Mouse (Mus musculus): Measurements from ENCODE around the gene Zar1l.

Zar1l gene

DNA sequence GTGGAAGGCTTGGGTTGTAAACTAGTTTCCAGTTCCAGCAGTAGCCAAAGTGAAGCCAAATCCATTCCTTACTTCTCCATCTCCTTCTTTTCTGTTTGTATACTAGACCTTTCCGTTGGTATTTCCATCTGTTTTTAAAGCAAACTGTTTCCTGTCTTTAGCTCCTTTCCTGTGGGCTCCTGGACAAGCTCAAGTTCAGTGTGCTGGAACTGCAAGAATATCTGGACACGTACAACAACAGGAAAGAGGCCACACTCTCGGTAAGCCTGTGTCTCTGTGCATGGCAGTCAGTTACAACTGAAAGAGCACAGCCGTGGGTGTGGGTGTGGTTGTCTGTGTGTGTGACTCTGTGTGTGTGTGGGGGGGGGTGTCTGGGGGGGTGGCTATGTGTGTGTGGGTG is 39.4 kb downstream of the Zar1l start:
- DNase-seq: no peak

DNA sequence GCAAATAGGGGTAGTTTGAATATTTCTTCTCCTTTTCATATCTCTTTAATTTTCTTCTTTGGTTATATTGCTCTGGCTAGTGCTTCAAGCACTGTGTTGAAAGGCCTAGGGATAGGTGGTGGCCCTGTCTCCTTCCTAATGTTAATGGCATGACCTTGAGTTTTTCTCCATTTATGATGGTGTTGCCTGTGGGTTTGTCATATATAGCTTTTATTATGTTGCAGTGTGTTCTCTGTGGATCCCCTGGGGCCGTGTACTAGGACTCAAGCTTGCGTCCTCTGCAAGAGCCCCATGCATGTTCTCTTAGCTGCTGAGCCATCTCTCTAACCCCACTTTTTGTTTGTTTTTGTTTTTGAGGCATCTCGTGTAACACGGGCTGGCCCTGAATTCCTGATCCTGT is 40.6 kb downstream of the Zar1l start:
- DNase-seq: no peak

DNA sequence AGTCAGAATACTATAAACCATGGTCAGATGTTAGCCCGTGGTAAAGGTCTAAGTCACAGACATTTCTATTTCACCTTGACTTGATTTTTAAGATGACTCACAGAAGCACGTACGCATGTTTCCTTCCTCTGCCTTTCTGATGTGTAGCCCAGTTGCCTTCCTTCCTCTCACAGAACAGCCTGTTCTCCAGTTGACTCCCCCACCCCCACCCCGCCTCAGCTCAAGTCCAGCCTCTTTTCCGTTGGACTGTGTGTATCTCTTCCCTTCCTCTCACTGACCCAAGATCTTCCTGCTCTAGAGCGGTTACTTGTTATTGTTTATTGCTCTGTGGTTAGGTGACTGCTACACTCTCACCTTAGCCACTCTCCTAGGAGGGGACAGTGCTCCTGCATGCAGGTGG is 49.5 kb downstream of the Zar1l start:
- no peak for DNase-seq

DNA sequence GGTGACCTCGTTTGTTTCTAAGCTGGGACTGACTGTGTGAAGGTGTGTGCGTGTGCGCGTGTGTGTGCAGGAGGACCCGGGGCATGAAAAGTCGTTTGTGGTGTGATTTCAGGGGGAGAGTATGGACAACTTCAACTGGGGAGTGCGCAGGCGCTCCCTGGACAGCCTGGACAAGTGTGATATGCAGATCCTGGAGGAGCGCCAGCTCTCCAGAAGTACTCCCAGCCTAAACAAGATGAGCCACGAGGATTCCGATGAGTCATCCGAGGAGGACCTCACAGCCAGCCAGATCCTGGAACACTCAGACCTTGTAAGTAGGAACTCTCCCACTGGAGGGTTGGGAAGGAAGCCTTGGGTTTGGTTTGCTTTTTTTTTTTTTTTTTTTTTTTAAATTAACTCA is 51.8 kb downstream of the Zar1l start:
- peak; percentile 64 for DNase-seq

DNA sequence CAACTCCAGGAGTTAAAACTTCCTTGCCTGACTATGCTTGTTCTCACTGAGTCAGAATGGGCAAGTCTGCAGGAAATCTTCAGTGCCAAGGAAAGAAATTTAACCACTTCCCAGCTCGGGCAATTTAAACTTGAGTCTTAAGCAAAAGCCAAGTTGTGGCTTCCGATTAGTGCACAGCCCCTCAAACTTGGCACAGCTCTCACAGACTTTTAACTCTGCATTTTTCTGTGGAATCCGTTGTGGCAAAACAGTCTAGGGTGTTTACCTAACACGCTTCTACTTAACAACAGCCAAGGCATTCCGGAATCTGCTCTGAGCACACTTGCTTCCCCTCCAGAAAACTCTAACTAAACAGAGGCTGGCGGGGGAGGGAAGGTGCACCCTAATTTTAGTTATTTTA is 52.7 kb downstream of the Zar1l start:
- DNase-seq: no peak

DNA sequence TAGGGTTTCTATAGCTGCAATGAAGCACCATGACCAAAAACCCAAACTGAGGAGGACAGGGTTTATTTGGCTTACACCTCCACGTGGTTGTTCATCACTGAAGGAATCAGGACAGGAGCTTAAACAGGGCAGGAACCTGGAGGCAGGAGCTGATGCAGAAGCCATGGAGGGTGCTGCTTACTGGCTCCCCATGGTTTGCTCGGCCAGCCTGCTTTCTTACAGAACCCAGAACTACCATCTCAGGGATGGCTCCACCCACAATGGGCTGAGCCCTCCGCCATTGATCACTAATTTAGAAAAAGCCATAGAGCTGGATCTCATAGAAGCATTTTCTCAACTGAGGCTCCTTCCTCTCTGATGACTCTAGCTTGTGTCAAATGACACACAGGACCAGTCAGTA is 53.2 kb downstream of the Zar1l start:
- no peak for DNase-seq

DNA sequence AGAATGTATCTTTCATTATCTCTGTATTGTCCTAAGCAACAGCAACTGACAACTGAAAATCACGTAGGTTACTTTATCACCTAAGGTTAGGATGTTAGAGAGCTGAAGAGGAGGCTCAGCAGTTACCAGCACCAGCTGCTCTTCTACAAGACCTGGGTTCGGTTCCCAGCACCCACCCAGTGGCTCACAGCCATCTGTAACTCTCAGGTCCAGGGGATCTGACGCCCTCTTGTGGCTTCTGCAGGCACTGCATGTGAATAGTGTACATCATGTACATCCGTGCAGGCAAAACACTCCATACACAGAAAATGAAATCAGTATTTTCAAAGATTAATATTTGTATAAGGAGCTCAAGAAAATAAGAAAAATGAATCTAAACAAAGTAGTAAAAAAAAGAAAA is 58.2 kb downstream of the Zar1l start:
- DNase-seq: no peak

DNA sequence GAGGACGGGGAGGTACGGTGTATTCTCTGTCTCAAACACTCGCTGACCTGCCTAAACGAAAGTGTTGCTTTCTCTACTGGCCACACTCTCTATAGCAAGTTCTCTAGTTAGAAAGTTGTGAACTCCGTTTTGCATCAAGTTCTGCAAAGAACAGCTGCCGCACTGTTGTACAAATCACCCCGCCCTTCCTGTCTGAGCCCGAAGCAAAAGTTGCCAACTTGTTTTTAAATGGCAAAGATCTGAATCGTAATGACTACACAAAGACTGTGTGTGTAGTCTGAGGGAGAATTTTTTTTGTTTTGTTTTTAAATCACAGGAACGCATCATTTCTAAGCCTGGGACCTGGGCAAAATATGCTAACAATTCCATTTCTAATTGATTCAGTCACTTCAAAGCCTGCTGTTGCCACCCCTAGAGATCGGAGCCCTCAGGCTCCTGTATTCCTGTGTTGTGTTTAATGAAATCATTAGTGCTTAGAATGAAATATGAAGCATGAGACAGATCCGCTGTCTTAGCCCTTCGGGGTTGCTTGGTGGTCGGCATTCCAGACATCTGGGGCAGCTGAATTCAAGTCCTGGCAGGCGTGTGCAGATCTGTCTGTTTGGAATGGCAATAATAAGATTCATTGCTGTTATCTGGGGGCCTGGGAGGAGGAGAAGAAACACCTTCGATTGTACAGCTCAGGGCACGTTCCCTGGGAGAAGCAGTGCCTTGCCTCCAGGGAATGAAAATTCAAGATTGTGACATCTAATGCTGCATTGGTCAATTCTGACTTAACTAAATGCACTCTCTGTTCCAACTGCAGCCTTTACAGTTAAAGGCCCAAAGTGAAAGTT is 59.8 kb downstream of the Zar1l start:
- DNase-seq: no peak

DNA sequence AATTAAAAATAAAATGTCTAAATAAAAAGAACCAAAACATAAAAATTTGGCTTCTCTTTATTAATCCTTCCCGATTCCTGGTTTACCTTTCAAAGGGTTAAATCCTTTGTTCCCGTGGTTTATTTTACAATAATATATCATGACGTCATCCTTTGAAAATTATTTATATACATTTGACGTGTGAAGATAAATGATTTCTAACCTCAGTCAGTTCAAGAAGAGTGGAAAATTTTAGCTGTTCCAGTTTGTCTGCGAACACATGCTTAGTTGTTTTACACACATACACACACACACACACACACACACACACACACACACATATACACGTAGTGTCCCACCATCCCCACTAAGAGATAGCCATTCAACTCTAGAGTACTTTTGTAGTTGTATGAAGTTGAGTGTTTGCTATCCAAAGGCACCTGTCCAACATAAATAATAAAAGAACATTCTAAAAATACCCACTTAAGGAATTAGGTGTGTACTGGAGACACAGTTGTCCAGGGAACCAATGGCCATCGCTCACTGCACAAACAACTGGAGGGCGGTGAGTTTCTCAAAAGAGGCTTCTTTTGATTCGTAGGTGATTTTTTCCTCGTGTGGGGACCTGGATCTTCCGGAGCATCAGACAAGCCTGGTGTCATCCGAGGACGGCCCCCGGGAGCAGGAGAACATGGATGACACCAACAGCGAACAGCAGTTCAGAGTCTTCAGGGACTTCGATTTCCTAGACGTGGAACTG is 60.6 kb downstream of the Zar1l start:
- no peak for DNase-seq
